Mouse (Mus musculus) midbrain, embryonic 11.5 days (tissue): Measurements from ENCODE around the gene Slc7a4. TPM values are rescaled to one million over a fixed set of nuclear protein-coding genes. Genes with fewer than 3 reads are reported as not detected.
"Not testable (repeated sequence)": the region's sequence is repeated elsewhere in the genome, so short reads cannot be mapped to it uniquely, and the experiment has no call there.

ENCODE experiments used
- ATAC-seq: fragments of 200-750 bp; cut with Nextera tagmentation; 2 replicates; pipeline ENCODE4 v1.8.0; 2017; ENCODE audit warnings: moderate TSS enrichment, moderate library complexity; ENCODE audit not compliant: low FRiP score
- DNase-seq: peaks from one replicate; pipeline ENCODE4 v3.0.0; 2015; ENCODE audit warnings: low spot score; ENCODE audit errors: missing footprints
- H3K27ac ChIP-seq: fragments of 300-500 bp; sonication (generic); 2 replicates; pipeline ENCODE4 v1.5.1; 2014; ENCODE audit warnings: low read depth, low read length
- H3K27me3 ChIP-seq: fragments of 300-500 bp; sonication (generic); 2 replicates; pipeline ENCODE4 v1.6.1; 2014; ENCODE audit warnings: mild to moderate bottlenecking, low read length, moderate library complexity, mixed read lengths; ENCODE audit not compliant: control insufficient read depth, insufficient read depth
- H3K36me3 ChIP-seq: fragments of 300-500 bp; sonication (generic); 2 replicates; pipeline ENCODE4 v1.6.1; 2014; ENCODE audit warnings: mild to moderate bottlenecking, low read length, moderate library complexity, mixed read lengths; ENCODE audit not compliant: control insufficient read depth, insufficient read depth
- H3K4me1 ChIP-seq: fragments of 300-500 bp; sonication (generic); 2 replicates; pipeline ENCODE4 v1.6.1; 2014; ENCODE audit warnings: low read length; ENCODE audit not compliant: control insufficient read depth, insufficient read depth
- H3K4me2 ChIP-seq: fragments of 300-500 bp; sonication (generic); 2 replicates; pipeline ENCODE4 v1.6.1; 2014; ENCODE audit warnings: mild to moderate bottlenecking, moderate library complexity
- H3K4me3 ChIP-seq: fragments of 300-500 bp; sonication (generic); 2 replicates; pipeline ENCODE4 v1.5.1; 2014; ENCODE audit warnings: low read depth, low read length
- H3K9ac ChIP-seq: fragments of 300-500 bp; sonication (generic); 2 replicates; pipeline ENCODE4 v1.6.1; 2014; ENCODE audit warnings: low read length
- H3K9me3 ChIP-seq: fragments of 300-500 bp; sonication (generic); 2 replicates; pipeline ENCODE4 v1.6.1; 2016; ENCODE audit warnings: low read length; ENCODE audit not compliant: control insufficient read depth
- whole genome bisulfite sequencing: fragments of 180-500 bp; shearing (Covaris S2); extraction: QIAGEN DNeasy Blood & Tissue Kit; methylation state at CpG from one replicate; pipeline ENCODE4 v1.1.7; 2014; 5-methylcytosine and 5-hydroxymethylcytosine counted together
- polyA plus RNA-seq: library from polyadenylated mRNA; unstranded; fragments of >200 nt; fragmentation: Nextera tagmentation; extraction: Ambion mirVana; gene quantifications from 2 replicates; pipeline ENCODE4 v1.2.1, GENCODE M21; 2014

Gene Slc7a4
- polyA plus RNA-seq, 1 experiment from 2014 or later: 2.0 TPM

GRCm38 (mm10) chr16:17557947-17558480, 25.0 kb downstream of the Slc7a4 start:
- peak overlapping the region; percentile 35 for H3K4me2 ChIP-seq
- ATAC-seq: peak; percentile 14; the same call in 1 of the 2 replicates
- no peak overlapping the region for H3K4me3 ChIP-seq
- 2% methylated on average over 5 of the region's 5 CpGs for WGBS
- no peaks in the 10 kb centered on the region for H3K9me3 ChIP-seq
- H3K27me3 ChIP-seq: 0 out of 2 replicates have a peak, but pooled peaks cover 3% of the 10 kb centered on the region
- peak overlapping the region; percentile 53; the same call in 1 of the 2 replicates for H3K9ac ChIP-seq
- H3K36me3 ChIP-seq: no peaks in the 10 kb centered on the region
- H3K4me1 ChIP-seq: peaks cover 42% of the 10 kb centered on the region
- DNase-seq: peak; percentile 92
- no peak overlapping the region for H3K27ac ChIP-seq

GRCm38 (mm10) chr16:17556907-17557306, 26.1 kb downstream of the Slc7a4 start:
- Histone ChIP-seq H3K27ac (no peak overlapping the region), H3K9me3 (no peaks in the 10 kb centered on the region), H3K27me3 (0 out of 2 replicates have a peak, but pooled peaks cover 2% of the 10 kb centered on the region), H3K4me3 (no peak overlapping the region), H3K36me3 (no peaks in the 10 kb centered on the region), H3K4me1 (peaks cover 41% of the 10 kb centered on the region), H3K4me2 (no peak overlapping the region), H3K9ac (no peak overlapping the region)
- 61% methylated on average over 4 of the region's 4 CpGs for WGBS
- DNase-seq (no peak), ATAC-seq (no peak)

DNA sequence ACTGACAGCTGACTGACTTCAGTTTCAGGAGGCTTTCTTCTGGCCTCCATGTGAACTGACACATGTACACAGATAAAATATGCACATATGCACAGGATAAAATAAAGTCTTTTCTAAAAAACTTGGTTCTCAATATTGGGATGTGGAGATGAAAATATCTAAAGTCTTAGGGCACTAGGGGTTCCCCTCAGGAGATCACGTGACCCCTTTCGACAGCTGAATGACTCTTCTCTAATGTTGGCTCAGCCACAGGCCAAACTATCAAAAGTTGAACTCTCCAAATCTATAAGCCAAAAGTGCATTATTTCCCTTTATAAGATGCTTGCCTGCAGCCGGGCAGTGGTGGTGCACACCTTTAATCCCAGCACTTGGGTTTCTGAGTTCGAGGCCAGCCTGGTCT, 26.8 kb downstream of the Slc7a4 start:
- Histone ChIP-seq H3K4me2 (no peak overlapping the region), H3K36me3 (no peaks in the 10 kb centered on the region), H3K4me1 (peaks cover 34% of the 10 kb centered on the region), H3K27ac (no peak overlapping the region), H3K9me3 (no peaks in the 10 kb centered on the region), H3K27me3 (no peaks in the 10 kb centered on the region), H3K9ac (no peak overlapping the region), H3K4me3 (no peak overlapping the region)
- ATAC-seq (no peak), DNase-seq (no peak)
- WGBS: 84% methylated on average over 4 of the region's 4 CpGs

- Histone ChIP-seq H3K27ac (peak overlapping the region; percentile 59), H3K4me1 (peaks cover 30% of the 10 kb centered on the region), H3K4me2 (peak overlapping the region; percentile 39)
- not testable (repeated sequence) for H3K9ac ChIP-seq, H3K4me3 ChIP-seq, H3K9me3 ChIP-seq, H3K27me3 ChIP-seq, H3K36me3 ChIP-seq
- 6% methylated on average over 4 of the region's 4 CpGs for WGBS
- DNase-seq (peak; percentile 88), ATAC-seq (peak; percentile 57)
These were observed 28.3 kb downstream of the Slc7a4 start for GRCm38 (mm10) chr16:17554702-17555101.

- Histone ChIP-seq H3K27ac (peak overlapping the region; percentile 59), H3K4me1 (peaks cover 25% of the 10 kb centered on the region), H3K27me3 (no peaks in the 10 kb centered on the region), H3K4me3 (peak overlapping the region; percentile 16; the same call in 1 of the 2 replicates), H3K36me3 (no peaks in the 10 kb centered on the region), H3K9me3 (no peaks in the 10 kb centered on the region), H3K4me2 (peak overlapping the region; percentile 39), H3K9ac (peak overlapping the region; percentile 47)
- ATAC-seq (peak; percentile 64), DNase-seq (peak; percentile 88)
- WGBS: 3% methylated on average over 18 of the region's 18 CpGs
These were observed 28.9 kb downstream of the Slc7a4 start for GRCm38 (mm10) chr16:17553910-17554685.

DNA sequence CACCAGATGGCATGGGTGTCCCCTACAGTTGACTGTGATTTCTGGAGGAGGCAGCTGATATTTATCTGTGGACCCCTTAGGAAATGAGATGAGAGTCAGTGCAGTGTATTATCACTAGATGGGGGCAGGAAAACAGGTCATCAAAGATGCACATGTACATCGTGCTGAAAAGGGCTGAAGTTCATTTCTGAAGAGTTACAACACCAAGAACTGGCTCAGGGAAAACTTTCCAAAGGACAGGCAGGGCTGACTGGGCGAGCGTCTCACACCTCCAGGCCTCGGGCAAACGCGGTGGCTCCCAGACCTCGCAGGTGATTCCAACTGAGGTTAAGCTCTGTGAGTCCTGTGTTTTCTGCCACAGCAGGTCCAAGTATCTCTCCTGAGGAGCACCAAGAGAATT, 30.2 kb downstream of the Slc7a4 start:
- WGBS: 87% methylated on average over 7 of the region's 7 CpGs
- no peak for ATAC-seq
- no peak overlapping the region for H3K4me3 ChIP-seq

DNA sequence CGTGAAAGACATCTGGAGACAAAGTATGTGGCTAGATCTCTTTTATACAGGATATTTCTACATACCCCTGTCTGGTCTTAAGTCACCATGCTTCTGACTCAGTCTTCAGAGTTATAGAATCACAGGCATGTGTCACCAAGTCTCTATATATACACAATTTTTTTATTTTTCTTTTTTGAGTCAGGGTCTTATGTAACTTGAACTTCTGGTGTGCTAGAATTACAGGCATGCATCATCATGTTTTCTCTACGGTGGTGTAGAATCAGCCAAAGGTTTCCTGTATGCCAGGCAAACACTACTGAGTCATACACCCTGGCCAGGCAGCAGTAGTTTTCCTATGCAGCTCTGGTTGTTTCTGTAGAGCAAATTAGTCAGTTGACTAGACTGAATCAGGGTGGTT, 40.4 kb downstream of the Slc7a4 start:
- ATAC-seq: no peak
- 86% methylated on average over 2 of the region's 2 CpGs for WGBS
- Histone ChIP-seq H3K9ac (no peak overlapping the region), H3K4me3 (no peak overlapping the region), H3K4me2 (no peak overlapping the region), H3K9me3 (no peaks in the 10 kb centered on the region), H3K4me1 (no peaks in the 10 kb centered on the region), H3K36me3 (no peaks in the 10 kb centered on the region), H3K27me3 (no peaks in the 10 kb centered on the region), H3K27ac (no peak overlapping the region)
- peak; percentile 49 for DNase-seq

More for the DNA sequence above, 30.2 kb downstream of the Slc7a4 start:
- no peak for DNase-seq
- H3K9me3 ChIP-seq: no peaks in the 10 kb centered on the region
- no peak overlapping the region for H3K4me2 ChIP-seq
- no peaks in the 10 kb centered on the region for H3K36me3 ChIP-seq
- no peaks in the 10 kb centered on the region for H3K27me3 ChIP-seq
- peaks cover 14% of the 10 kb centered on the region for H3K4me1 ChIP-seq
- H3K9ac ChIP-seq: no peak overlapping the region
- H3K27ac ChIP-seq: no peak overlapping the region

- Histone ChIP-seq H3K9me3 (no peaks in the 10 kb centered on the region), H3K4me1 (peaks cover 5% of the 10 kb centered on the region), H3K36me3 (no peaks in the 10 kb centered on the region), H3K27ac (no peak overlapping the region), H3K4me2 (no peak overlapping the region), H3K27me3 (no peaks in the 10 kb centered on the region), H3K9ac (no peak overlapping the region), H3K4me3 (no peak overlapping the region)
- no peak for DNase-seq
- no peak for ATAC-seq
- WGBS: 89% methylated on average over 3 of the region's 3 CpGs
These were observed 46.4 kb downstream of the Slc7a4 start for GRCm38 (mm10) chr16:17536584-17536983.

GRCm38 (mm10) chr16:17532676-17533329, 50.2 kb downstream of the Slc7a4 start:
- WGBS: 68% methylated on average over 14 of the region's 14 CpGs
- no peaks in the 10 kb centered on the region for H3K9me3 ChIP-seq
- H3K4me1 ChIP-seq: peaks cover 18% of the 10 kb centered on the region
- no peak overlapping the region for H3K27ac ChIP-seq
- peaks cover 7% of the 10 kb centered on the region for H3K36me3 ChIP-seq
- H3K4me3 ChIP-seq: no peak overlapping the region
- H3K9ac ChIP-seq: no peak overlapping the region
- no peaks in the 10 kb centered on the region for H3K27me3 ChIP-seq
- ATAC-seq: no peak
- DNase-seq: peak; percentile 61
- no peak overlapping the region for H3K4me2 ChIP-seq
